Mouse (Mus musculus): ENCODE results near the gene Vti1a.

GRCm38 (mm10) chr19:55599124-55599523, 283.0 kb downstream of the Vti1a start:
- TF ChIP-seq MAFK (IDR thresholded peaks at IDR 0.05; ENCODE audit: insufficient read depth, low read depth, low read length) (no peak), CHD2 (IDR thresholded peaks at IDR 0.05; ENCODE audit: low read depth, low read length) (no peak)

All from ES-E14 (cell line).